Mouse (Mus musculus): ENCODE data around the gene Fem1b. TPM values are rescaled to one million over a fixed set of nuclear protein-coding genes. Genes with fewer than 3 reads are reported as not detected.

Fem1b gene
- polyA plus RNA-seq, 1 experiment from 2014 or later, result 45.3 TPM

GRCm38 (mm10) chr9:62839172-62839770, 27.5 kb upstream of the Fem1b start:
- Histone ChIP-seq H3K4me1 (replicated peaks) (peaks cover 16% of the 10 kb centered on the region), H3K9ac (peak overlapping the region; percentile 80), H3K36me3 (no peaks in the 10 kb centered on the region), H3K4me3 (peak overlapping the region; percentile 46), H3K4me2 (peak overlapping the region; percentile 81), H3K27me3 (peaks cover 3% of the 10 kb centered on the region; the same call in 1 of the 2 replicates), H3K27ac (replicated peaks) (peak overlapping the region; percentile 61; the same call in 1 of the 2 replicates), H3K9me3 (no peaks in the 10 kb centered on the region)
- WGBS, result 15% methylated on average over 14 of the region's 14 CpGs
- peak; percentile 20 for ATAC-seq (ENCODE audit: low read depth)

DNA sequence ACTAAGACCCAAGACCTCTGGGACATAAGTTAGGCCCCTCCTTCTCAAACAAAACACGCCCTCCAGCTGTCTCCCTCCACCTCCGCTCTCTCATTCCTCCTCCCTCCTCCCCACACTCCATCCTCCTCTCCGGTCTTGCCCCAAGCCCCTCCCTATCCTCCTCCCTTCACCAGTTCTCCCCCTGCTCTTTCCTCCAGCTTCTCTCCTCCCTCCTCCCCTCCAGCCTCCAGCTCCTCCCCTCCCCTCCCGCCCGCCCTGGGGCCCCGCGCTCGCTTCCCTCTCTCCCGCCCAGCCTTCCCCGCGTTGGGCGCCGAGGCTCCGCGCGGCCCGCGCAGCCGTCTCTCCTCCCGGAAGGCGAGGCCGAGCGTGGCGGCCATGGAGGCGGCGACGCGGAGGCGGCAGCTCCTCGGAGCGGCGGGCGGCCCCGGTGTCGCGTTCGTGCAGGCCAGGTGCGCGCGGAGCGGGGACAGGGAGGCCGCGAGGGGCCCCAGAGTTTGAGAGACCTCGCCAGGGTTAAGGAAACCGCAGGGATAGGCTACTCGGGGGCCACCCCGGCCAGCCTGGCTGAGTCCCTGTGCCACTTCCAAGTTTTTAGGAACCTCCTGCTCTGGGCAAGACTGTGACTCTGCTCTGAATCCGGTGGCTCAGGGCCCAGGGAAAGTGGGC, 26.9 kb upstream of the Fem1b start, which contains the start of gene Cln6:
Gene Cln6 (plus strand): TSS at position 280 of the 666 bp plus-strand sequence.
- H3K9ac ChIP-seq, result peak within 1 kb of the TSS; percentile 80
- under 1% methylated on average over 48 of the region's 48 CpGs for WGBS
- H3K27ac ChIP-seq (replicated peaks), result peak within 1 kb of the TSS; percentile 61
- peaks cover 3% of the 10 kb centered on the region; the same call in 1 of the 2 replicates for H3K27me3 ChIP-seq
- peak within 1 kb of the TSS; percentile 81 for H3K4me2 ChIP-seq
- no peaks in the 10 kb centered on the region for H3K36me3 ChIP-seq
- no peaks in the 10 kb centered on the region for H3K9me3 ChIP-seq
- peak; percentile 81 for ATAC-seq (ENCODE audit: low read depth)
- peak within 1 kb of the TSS; percentile 46 for H3K4me3 ChIP-seq
- H3K4me1 ChIP-seq (replicated peaks), result peaks cover 16% of the 10 kb centered on the region

DNA sequence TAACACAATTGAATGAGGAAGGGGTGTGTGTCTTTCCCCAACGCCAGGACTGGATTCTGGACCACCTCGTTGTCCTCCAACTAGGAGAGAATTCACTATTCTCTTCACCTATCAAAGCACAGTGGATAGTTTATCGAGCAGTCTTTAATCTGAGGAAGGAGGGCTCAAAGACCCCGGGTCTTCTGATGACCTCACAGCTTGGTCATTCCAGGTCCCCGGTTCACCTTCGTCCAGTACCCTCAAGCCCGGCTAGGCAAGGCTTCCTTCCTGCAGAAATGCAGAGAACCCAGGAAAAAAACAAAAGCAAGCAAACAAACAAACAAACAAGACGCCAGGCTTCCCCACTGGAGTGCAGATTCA, 26.4 kb upstream of the Fem1b start:
- H3K27me3 ChIP-seq, result peaks cover 3% of the 10 kb centered on the region; the same call in 1 of the 2 replicates
- peak overlapping the region; percentile 81 for H3K4me2 ChIP-seq
- H3K36me3 ChIP-seq, result no peaks in the 10 kb centered on the region
- H3K27ac ChIP-seq (replicated peaks), result peak overlapping the region; percentile 38; the same call in 1 of the 2 replicates
- 21% methylated on average over 8 of the region's 8 CpGs for WGBS
- peak overlapping the region; percentile 46 for H3K4me3 ChIP-seq
- H3K9ac ChIP-seq, result peak overlapping the region; percentile 80; the same call in 1 of the 2 replicates
- peaks cover 16% of the 10 kb centered on the region for H3K4me1 ChIP-seq (replicated peaks)
- peak; percentile 41 for ATAC-seq (ENCODE audit: low read depth)
- no peaks in the 10 kb centered on the region for H3K9me3 ChIP-seq

DNA sequence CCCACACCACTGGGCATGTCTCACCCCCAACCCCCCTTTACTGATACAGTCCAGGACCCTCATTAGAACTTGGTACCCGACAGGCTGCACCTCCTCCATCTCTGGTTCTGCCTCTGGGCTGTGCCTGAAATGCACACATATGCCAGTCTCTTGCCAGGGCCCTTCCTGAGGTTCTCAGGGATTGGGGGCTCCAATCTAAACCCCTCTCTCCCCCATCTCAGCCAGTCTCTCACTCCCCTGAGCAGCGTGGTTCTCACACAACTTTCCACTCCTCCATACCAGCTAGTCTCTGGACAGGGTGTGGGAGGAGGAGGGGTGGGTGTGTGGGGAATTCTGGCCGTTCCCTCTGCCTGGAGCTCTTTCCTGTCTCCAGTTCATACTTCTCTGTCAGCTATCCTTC, 25.9 kb upstream of the Fem1b start:
- H3K27me3 ChIP-seq, result peaks cover 3% of the 10 kb centered on the region; the same call in 1 of the 2 replicates
- H3K4me3 ChIP-seq, result no peak overlapping the region
- H3K9ac ChIP-seq, result no peak overlapping the region
- H3K4me2 ChIP-seq, result peak overlapping the region; percentile 81; the same call in 1 of the 2 replicates
- H3K9me3 ChIP-seq, result no peaks in the 10 kb centered on the region
- no peaks in the 10 kb centered on the region for H3K36me3 ChIP-seq
- WGBS, result 58% methylated on average over 3 of the region's 3 CpGs
- peaks cover 16% of the 10 kb centered on the region for H3K4me1 ChIP-seq (replicated peaks)
- no peak for ATAC-seq (ENCODE audit: low read depth)
- H3K27ac ChIP-seq (replicated peaks), result peak overlapping the region; percentile 38; the same call in 1 of the 2 replicates

DNA sequence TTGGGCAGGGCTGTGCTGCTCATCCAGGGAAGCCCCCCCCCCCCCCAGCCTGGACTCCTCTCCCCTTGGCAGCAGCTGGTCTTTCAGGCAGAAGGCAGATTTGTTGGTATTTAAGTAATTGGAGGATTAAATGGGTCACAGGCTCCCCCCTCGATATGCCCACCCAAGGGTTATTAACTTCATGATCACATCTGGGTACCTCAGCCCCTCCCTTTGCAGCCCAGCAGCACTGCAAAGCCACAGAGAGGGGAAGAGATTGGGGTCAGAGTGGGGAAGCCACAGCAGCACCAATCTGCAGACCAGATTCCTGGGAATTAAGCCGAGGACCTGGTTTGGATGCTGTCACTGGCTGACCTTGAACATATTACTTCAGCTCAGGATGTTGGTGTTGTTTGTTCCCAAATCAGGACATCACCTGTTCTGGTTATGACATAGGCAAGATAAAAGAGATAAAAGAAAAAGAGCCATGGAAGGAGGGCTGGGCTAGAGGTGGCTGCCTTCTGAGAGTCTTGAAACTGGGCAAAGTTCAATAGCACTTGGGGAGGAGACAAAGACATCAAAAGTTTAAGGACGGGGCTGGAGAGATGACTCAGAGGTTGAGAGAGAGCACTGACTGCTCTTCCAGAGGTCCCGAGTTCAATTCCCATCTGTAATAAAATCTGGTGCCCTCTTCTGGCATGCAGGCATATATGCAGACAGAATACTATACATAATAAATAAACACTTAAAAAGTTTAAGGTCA, 24.1 kb upstream of the Fem1b start:
- H3K4me1 ChIP-seq (replicated peaks), result peaks cover 16% of the 10 kb centered on the region

DNA sequence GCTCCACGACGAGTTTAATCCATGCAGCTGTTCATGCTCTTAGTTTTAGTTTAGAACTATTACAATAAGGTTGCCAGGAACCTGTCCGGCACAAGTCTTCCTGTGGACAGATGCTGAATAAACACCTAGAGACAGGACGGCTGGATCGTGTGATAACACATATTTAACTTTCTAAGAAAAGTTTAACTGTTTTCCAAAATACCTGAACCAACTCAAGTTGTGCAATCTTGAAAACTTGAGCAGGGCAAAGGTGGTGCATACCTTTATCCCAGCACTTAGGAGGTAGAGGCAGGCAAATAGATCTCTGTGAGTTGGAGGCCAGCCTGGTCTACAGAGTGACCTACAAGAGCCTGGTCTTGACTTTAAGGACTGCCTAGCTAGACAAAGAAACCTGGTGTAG, 23.2 kb upstream of the Fem1b start:
- no peak overlapping the region for H3K4me2 ChIP-seq
- WGBS, result 83% methylated on average over 5 of the region's 5 CpGs
- H3K4me3 ChIP-seq, result no peak overlapping the region
- H3K27me3 ChIP-seq, result peaks cover 3% of the 10 kb centered on the region; the same call in 1 of the 2 replicates
- no peaks in the 10 kb centered on the region for H3K9me3 ChIP-seq
- ATAC-seq (ENCODE audit: low read depth), result no peak
- H3K4me1 ChIP-seq (replicated peaks), result peaks cover 20% of the 10 kb centered on the region
- H3K9ac ChIP-seq, result no peak overlapping the region
- no peak overlapping the region for H3K27ac ChIP-seq (replicated peaks)
- no peaks in the 10 kb centered on the region for H3K36me3 ChIP-seq

More for the DNA sequence above, 24.1 kb upstream of the Fem1b start:
- Histone ChIP-seq H3K36me3 (no peaks in the 10 kb centered on the region), H3K9ac (no peak overlapping the region), H3K27ac (replicated peaks) (no peak overlapping the region), H3K27me3 (peaks cover 3% of the 10 kb centered on the region; the same call in 1 of the 2 replicates), H3K9me3 (no peaks in the 10 kb centered on the region), H3K4me3 (no peak overlapping the region), H3K4me2 (no peak overlapping the region)
- WGBS, result 44% methylated on average over 4 of the region's 4 CpGs
- no peak for ATAC-seq (ENCODE audit: low read depth)

DNA sequence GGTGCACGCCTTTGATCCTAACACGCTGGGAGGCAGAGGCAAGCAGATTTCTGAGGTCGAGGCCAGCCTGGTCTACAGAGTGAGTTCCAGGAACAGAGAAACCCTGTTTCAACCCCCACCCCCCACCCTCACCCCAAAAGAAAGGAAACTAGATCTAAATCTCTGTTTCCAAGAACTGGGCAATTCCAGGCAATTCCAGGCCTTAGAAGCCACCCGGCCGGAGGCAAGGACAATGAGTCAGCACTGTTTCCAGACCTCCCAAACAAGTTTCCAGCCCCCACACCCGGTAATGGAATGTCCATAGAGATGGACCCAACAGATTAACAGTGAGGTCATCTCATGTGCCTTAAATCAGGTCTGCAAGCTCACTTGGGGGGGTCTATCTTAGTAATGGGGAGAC, 18.1 kb upstream of the Fem1b start:
- H3K36me3 ChIP-seq, result no peaks in the 10 kb centered on the region
- H3K27me3 ChIP-seq, result no peaks in the 10 kb centered on the region
- no peak for ATAC-seq (ENCODE audit: low read depth)
- H3K4me2 ChIP-seq, result no peak overlapping the region
- no peaks in the 10 kb centered on the region for H3K9me3 ChIP-seq
- H3K4me3 ChIP-seq, result no peak overlapping the region
- no peak overlapping the region for H3K9ac ChIP-seq
- H3K4me1 ChIP-seq (replicated peaks), result peaks cover 24% of the 10 kb centered on the region
- no peak overlapping the region for H3K27ac ChIP-seq (replicated peaks)
- WGBS, result 80% methylated on average over 6 of the region's 6 CpGs

DNA sequence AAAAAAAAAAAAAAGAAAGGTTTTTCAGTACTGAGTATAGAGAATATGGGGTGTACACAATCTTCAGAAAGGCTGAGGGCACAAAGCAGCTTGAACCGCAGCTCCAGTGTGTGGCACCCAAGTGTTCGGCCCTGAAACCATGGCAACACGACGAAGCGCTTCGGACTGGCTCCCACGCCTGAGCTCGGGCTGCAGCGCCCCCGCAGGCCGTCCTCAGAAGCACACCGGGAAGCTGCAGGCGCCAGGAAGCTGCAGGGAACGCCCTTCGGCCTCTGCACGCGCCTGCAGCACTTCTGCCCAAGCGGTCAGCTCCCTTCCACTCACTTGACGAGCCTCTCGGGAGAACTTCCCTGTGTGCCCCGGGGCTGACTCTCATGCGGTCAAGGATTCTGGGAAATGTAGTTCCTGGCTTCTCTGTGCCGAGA, 16.9 kb upstream of the Fem1b start:
- H3K4me1 ChIP-seq (replicated peaks), result peaks cover 24% of the 10 kb centered on the region
- no peaks in the 10 kb centered on the region for H3K9me3 ChIP-seq
- peak; percentile 90 for ATAC-seq (ENCODE audit: low read depth)
- no peaks in the 10 kb centered on the region for H3K36me3 ChIP-seq
- peak overlapping the region; percentile 13; the same call in 1 of the 2 replicates for H3K9ac ChIP-seq
- H3K4me2 ChIP-seq, result peak overlapping the region; percentile 54
- under 1% methylated on average over 23 of the region's 23 CpGs for WGBS
- peak overlapping the region; percentile 39 for H3K4me3 ChIP-seq
- peak overlapping the region; percentile 59 for H3K27ac ChIP-seq (replicated peaks)
- no peaks in the 10 kb centered on the region for H3K27me3 ChIP-seq

DNA sequence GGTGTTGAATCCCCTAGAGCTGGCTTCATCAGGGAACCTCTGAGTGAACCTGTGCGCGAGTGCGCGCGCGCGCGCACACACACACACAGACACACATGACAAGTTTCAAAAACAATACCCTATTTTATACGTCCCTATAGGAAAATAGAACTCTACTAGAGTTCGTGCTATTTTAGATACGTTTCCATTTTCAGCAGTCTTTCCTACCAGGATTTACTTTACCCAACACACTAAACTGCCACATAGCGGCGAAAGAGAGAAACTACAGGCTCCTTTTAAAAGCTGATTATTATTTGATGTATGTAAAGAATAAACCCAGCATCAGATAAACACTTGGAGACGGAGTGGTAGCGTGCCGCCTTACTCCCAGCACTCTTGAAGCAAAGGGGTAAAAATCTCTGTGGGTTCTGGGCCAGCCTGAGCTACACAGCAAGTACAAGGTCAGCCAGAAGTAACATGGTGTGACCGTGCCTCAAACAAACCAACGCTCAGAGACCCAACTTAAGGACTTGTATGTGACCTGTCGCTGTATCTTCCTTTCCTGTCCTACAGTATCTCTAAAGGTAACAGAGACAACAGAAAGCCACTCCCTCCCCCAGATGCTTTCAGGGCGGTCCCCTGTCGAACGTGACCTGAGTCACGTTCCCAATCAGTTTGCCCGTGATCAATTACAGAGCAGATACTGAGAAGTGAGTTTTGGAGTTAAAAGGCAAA, 16.4 kb upstream of the Fem1b start:
- Histone ChIP-seq H3K4me1 (replicated peaks) (peaks cover 24% of the 10 kb centered on the region), H3K9me3 (no peaks in the 10 kb centered on the region), H3K4me3 (peak overlapping the region; percentile 39), H3K4me2 (peak overlapping the region; percentile 54), H3K9ac (peak overlapping the region; percentile 13; the same call in 1 of the 2 replicates), H3K27ac (replicated peaks) (peak overlapping the region; percentile 46), H3K36me3 (no peaks in the 10 kb centered on the region), H3K27me3 (no peaks in the 10 kb centered on the region)
- 17% methylated on average over 24 of the region's 24 CpGs for WGBS
- ATAC-seq (ENCODE audit: low read depth), result peak; percentile 11; the same call in 1 of the 2 replicates

DNA sequence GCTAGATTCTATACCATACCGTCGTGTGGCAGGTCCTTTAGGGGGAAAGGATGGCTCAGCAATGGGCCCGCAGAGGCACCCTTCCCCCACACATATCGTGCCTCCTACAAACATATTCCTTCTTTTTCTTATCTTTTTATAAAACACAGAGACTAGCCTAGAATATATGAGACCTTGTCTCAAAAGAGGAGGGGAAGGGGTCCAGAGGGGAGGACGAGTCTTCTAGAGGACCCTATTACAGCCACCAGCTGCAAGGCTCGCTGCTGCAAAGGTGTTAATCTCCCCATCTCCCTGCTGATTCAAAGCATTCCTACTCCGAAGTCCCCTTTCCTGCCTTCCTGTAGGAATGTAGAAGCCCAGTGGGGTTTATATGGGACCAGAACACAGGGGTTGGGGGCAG, 14.7 kb upstream of the Fem1b start:
- no peak overlapping the region for H3K9ac ChIP-seq
- no peaks in the 10 kb centered on the region for H3K36me3 ChIP-seq
- H3K27me3 ChIP-seq, result no peaks in the 10 kb centered on the region
- no peak overlapping the region for H3K4me2 ChIP-seq
- ATAC-seq (ENCODE audit: low read depth), result no peak
- WGBS, result 10% methylated on average over 7 of the region's 7 CpGs
- H3K27ac ChIP-seq (replicated peaks), result peak overlapping the region; percentile 18; the same call in 1 of the 2 replicates
- H3K4me3 ChIP-seq, result no peak overlapping the region
- H3K9me3 ChIP-seq, result no peaks in the 10 kb centered on the region
- H3K4me1 ChIP-seq (replicated peaks), result peaks cover 24% of the 10 kb centered on the region

- Histone ChIP-seq H3K4me2 (0 out of 2 replicates have a peak overlapping the region, but pooled peaks have one; percentile 4), H3K4me3 (no peak overlapping the region), H3K9ac (no peak overlapping the region), H3K27me3 (no peaks in the 10 kb centered on the region), H3K27ac (replicated peaks) (0 out of 2 replicates have a peak overlapping the region, but pooled peaks have one; percentile 13), H3K9me3 (no peaks in the 10 kb centered on the region), H3K36me3 (no peaks in the 10 kb centered on the region), H3K4me1 (replicated peaks) (peaks cover 24% of the 10 kb centered on the region)
- ATAC-seq (ENCODE audit: low read depth), result no peak
- 6% methylated on average over 9 of the region's 9 CpGs for WGBS
Observed at GRCm38 (mm10) chr9:62825791-62826393, 14.2 kb upstream of the Fem1b start.
